26 mouse cellular contexts compared by ENCODE assay signal in genomic region chr10:54941195-54942062, GRCm38 (mm10).
"Had no signal": no experiment of that assay in that cellular context is flagged by ENCODE, and none has a peak within 500 bp of the region (broad histone marks: within the 10 kb centered on the region; RNA-seq: fewer than 3 reads in every experiment).

No protein-coding gene starts in this region.

- H3K27me3 ChIP-seq: heart, embryonic 12.5 days; hindbrain, embryonic 12.5 days; intestine, embryonic 15.5 days; limb, embryonic 12.5 days; liver, embryonic 13.5 days had no signal

- H3K4me2 ChIP-seq: heart, embryonic 12.5 days; hindbrain, embryonic 12.5 days; hindbrain, embryonic 14.5 days; intestine, embryonic 15.5 days; limb, embryonic 12.5 days; liver, embryonic 11.5 days; liver, embryonic 13.5 days had no signal

- H3K36me3 ChIP-seq: heart, embryonic 10.5 days; heart, embryonic 12.5 days; hindbrain, embryonic 10.5 days; hindbrain, embryonic 12.5 days; intestine, embryonic 15.5 days; limb, embryonic 10.5 days; limb, embryonic 12.5 days; liver, embryonic 13.5 days had no signal

- H3K9me3 ChIP-seq: heart, embryonic 10.5 days; heart, embryonic 12.5 days; hindbrain, embryonic 10.5 days; hindbrain, embryonic 12.5 days; intestine, embryonic 15.5 days; limb, embryonic 10.5 days; limb, embryonic 12.5 days; liver, embryonic 13.5 days had no signal

- H3K9ac ChIP-seq: heart, embryonic 12.5 days; hindbrain, embryonic 12.5 days; hindbrain, embryonic 14.5 days; intestine, embryonic 15.5 days; limb, embryonic 12.5 days; liver, embryonic 13.5 days had no signal

- DNase-seq: gastrocnemius, adult 2 months; gastrocnemius, postnatal 10 days; gastrocnemius, postnatal 25 days; heart, adult 18-20 months; heart, postnatal 10 days; heart, postnatal 4 days; kidney, adult 9 months; kidney, postnatal 25 days; kidney, postnatal 4 days; liver; liver, embryonic 13.5 days had no signal

- ATAC-seq: forebrain, embryonic 16.5 days; hindbrain, embryonic 16.5 days; inflammation-experienced regulatory T-cells, adult 6 months; intestine, embryonic 15.5 days; intestine, postnatal 0 days had no signal

- H3K27ac ChIP-seq: gastrocnemius, adult 2 months; heart, embryonic 10.5 days; hindbrain, embryonic 10.5 days; hindbrain, embryonic 12.5 days; hindbrain, embryonic 14.5 days; intestine, embryonic 15.5 days; layer of hippocampus, adult 2 months; left cerebral cortex, adult 2 months; limb, embryonic 10.5 days; limb, embryonic 12.5 days; liver, embryonic 13.5 days had no signal

- H3K4me1 ChIP-seq: heart, embryonic 10.5 days; heart, embryonic 12.5 days; hindbrain, embryonic 10.5 days; hindbrain, embryonic 12.5 days; intestine, embryonic 15.5 days; limb, embryonic 10.5 days; limb, embryonic 12.5 days; liver, embryonic 13.5 days had no signal

- H3K4me3 ChIP-seq: gastrocnemius, adult 2 months; heart, embryonic 10.5 days; heart, embryonic 12.5 days; hindbrain, embryonic 10.5 days; hindbrain, embryonic 12.5 days; intestine, embryonic 15.5 days; layer of hippocampus, adult 2 months; left cerebral cortex, adult 2 months; limb, embryonic 10.5 days; limb, embryonic 12.5 days; liver, embryonic 13.5 days had no signal
